Mouse (Mus musculus) bone marrow macrophage, adult 2 months (primary cell): ENCODE data around the gene Gm44511. TPM values are rescaled to one million over a fixed set of nuclear protein-coding genes. Genes with fewer than 3 reads are reported as not detected.
"Not testable (repeated sequence)": the region's sequence is repeated elsewhere in the genome, so short reads cannot be mapped to it uniquely, and the experiment has no call there.

Source experiments
- H3K27ac ChIP-seq: 2 replicates; pipeline ENCODE4 v1.5.1; 2012; ENCODE audit warnings: low read depth, low read length; ENCODE audit not compliant: insufficient read depth
- H3K4me1 ChIP-seq: 2 replicates; pipeline ENCODE4 v1.6.1; 2012; ENCODE audit warnings: low read length; ENCODE audit not compliant: control insufficient read depth, insufficient read depth
- H3K4me3 ChIP-seq: 2 replicates; pipeline ENCODE4 v1.5.1; 2012; ENCODE audit warnings: mild to moderate bottlenecking, low read length, moderate library complexity; ENCODE audit not compliant: insufficient read depth
- CTCF ChIP-seq: IDR thresholded peaks from 2 replicates; pipeline ENCODE4 v1.5.1; 2012; ENCODE audit warnings: low read depth, mild to moderate bottlenecking, low read length, moderate library complexity
- POLR2A ChIP-seq: IDR thresholded peaks from 2 replicates; pipeline ENCODE4 v1.6.1; 2012; ENCODE audit warnings: mild to moderate bottlenecking, low read depth, low read length, borderline replicate concordance
- polyA plus RNA-seq: library from polyadenylated mRNA; stranded (reverse); fragments of >200 nt; gene quantifications from 2 replicates; pipeline ENCODE4 v1.2.4, GENCODE M21; 2012; ENCODE audit not compliant: missing spikeins, insufficient read depth, insufficient read length

The Gm44511 gene
- polyA plus RNA-seq, 1 experiment, result not detected

- peaks cover 3% of the 10 kb centered on the region for H3K4me1 ChIP-seq
- no peak overlapping the region for H3K27ac ChIP-seq
- TF ChIP-seq POLR2A (no peak), CTCF (peak; percentile 61)
- peak overlapping the region; percentile 46 for H3K4me3 ChIP-seq
Observed at GRCm38 (mm10) chr6:128802999-128803857, 22.9 kb downstream of the Gm44511 start.

- no peak for TF ChIP-seq CTCF
- H3K4me1 ChIP-seq, result peaks cover 9% of the 10 kb centered on the region
- no peak overlapping the region for H3K27ac ChIP-seq
Observed at GRCm38 (mm10) chr6:128802557-128802956, 23.6 kb downstream of the Gm44511 start.

GRCm38 (mm10) chr6:128800696-128801095 lies 25.4 kb downstream of the Gm44511 start:
- H3K27ac ChIP-seq, H3K4me3 ChIP-seq: not testable (repeated sequence)
- H3K4me1 ChIP-seq, result peaks cover 16% of the 10 kb centered on the region

More at GRCm38 (mm10) chr6:128802557-128802956, 23.6 kb downstream of the Gm44511 start:
- peak overlapping the region; percentile 46 for H3K4me3 ChIP-seq

- peaks cover 16% of the 10 kb centered on the region for H3K4me1 ChIP-seq
- H3K4me3 ChIP-seq, result peak overlapping the region; percentile 72
- H3K27ac ChIP-seq, result no peak overlapping the region
- peak; percentile 4; the same call in 1 of the 2 replicates for TF ChIP-seq CTCF
- no peak for TF ChIP-seq POLR2A
Observed at GRCm38 (mm10) chr6:128799896-128800270, 26.2 kb downstream of the Gm44511 start.

GRCm38 (mm10) chr6:128799144-128799895 lies 26.8 kb downstream of the Gm44511 start:
- Histone ChIP-seq H3K4me3 (peak overlapping the region; percentile 72), H3K4me1 (peaks cover 16% of the 10 kb centered on the region), H3K27ac (peak overlapping the region; percentile 59)
- peak; percentile 75 for TF ChIP-seq CTCF

- Histone ChIP-seq H3K27ac (peak overlapping the region; percentile 59), H3K4me1 (peaks cover 16% of the 10 kb centered on the region), H3K4me3 (peak overlapping the region; percentile 72)
Observed at GRCm38 (mm10) chr6:128798772-128799143, 27.4 kb downstream of the Gm44511 start.

GRCm38 (mm10) chr6:128797936-128798771 lies 28.0 kb downstream of the Gm44511 start:
- H3K4me1 ChIP-seq, result peaks cover 16% of the 10 kb centered on the region
- H3K27ac ChIP-seq, result no peak overlapping the region
- H3K4me3 ChIP-seq, result peak overlapping the region; percentile 52
- TF ChIP-seq POLR2A, result no peak
- no peak for TF ChIP-seq CTCF

- H3K4me1 ChIP-seq, result peaks cover 14% of the 10 kb centered on the region
- H3K27ac ChIP-seq, result no peak overlapping the region
Observed at GRCm38 (mm10) chr6:128797185-128797905, 28.8 kb downstream of the Gm44511 start.

GRCm38 (mm10) chr6:128796321-128796955 lies 29.7 kb downstream of the Gm44511 start:
- Histone ChIP-seq H3K27ac (no peak overlapping the region), H3K4me1 (peaks cover 14% of the 10 kb centered on the region), H3K4me3 (no peak overlapping the region)
- TF ChIP-seq POLR2A (no peak), CTCF (no peak)

More at GRCm38 (mm10) chr6:128797185-128797905, 28.8 kb downstream of the Gm44511 start:
- H3K4me3 ChIP-seq, result no peak overlapping the region
- no peak for TF ChIP-seq CTCF
